ENCODE assay signal across 10 mouse cellular contexts in genomic region chr9:55139958-55140357, GRCm38 (mm10). TPM values are rescaled to one million over a fixed set of nuclear protein-coding genes. Genes with fewer than 3 reads are reported as not detected.
A peak's percentile ranks its signal among the peaks of the same experiment; 100 is the strongest.
DNase-seq lines count a peak whose midpoint lies in the region; ATAC-seq and TF ChIP-seq lines count a peak whose summit lies in the region.
"Had no signal": no experiment of that assay in that cellular context is flagged by ENCODE, and none has a peak within 500 bp of the region (broad histone marks: within the 10 kb centered on the region; RNA-seq: fewer than 3 reads in every experiment).

No protein-coding gene starts in this region.

- DNase-seq in adrenal gland, adult 2 months, result peak; percentile 30
- DNase-seq in adrenal gland, adult 8-10 months, result no peak
- DNase-seq in heart, adult 11 months, result no peak
- peak; percentile 47 for DNase-seq in midbrain, postnatal 0 days (ENCODE audit: low spot score)
- peak; percentile 22 for DNase-seq in stomach, postnatal 0 days (ENCODE audit: low spot score)
- DNase-seq in thymus, adult 18-20 months, result no peak
- DNase-seq: cerebellum, adult 11-12 months had no signal

- peaks cover 8% of the 10 kb centered on the region; the same call in 1 of the 2 replicates for H3K4me1 ChIP-seq in heart, embryonic 16.5 days (ENCODE audit: control insufficient read depth, insufficient read depth, low read length)
- H3K4me1 ChIP-seq in midbrain, postnatal 0 days (ENCODE audit: insufficient read depth, low read length), result no peaks in the 10 kb centered on the region
- H3K4me1 ChIP-seq in midbrain, embryonic 13.5 days (replicated peaks), result no peaks in the 10 kb centered on the region
- H3K4me1 ChIP-seq in stomach, postnatal 0 days (replicated peaks; ENCODE audit: control insufficient read depth, insufficient read depth), result no peaks in the 10 kb centered on the region

- 47% methylated on average over 5 of the region's 5 CpGs for WGBS in heart, embryonic 16.5 days
- 64% methylated on average over 5 of the region's 5 CpGs for WGBS in midbrain, postnatal 0 days
- WGBS in midbrain, embryonic 13.5 days, result 77% methylated on average over 5 of the region's 5 CpGs
- 37% methylated on average over 5 of the region's 5 CpGs for WGBS in stomach, postnatal 0 days

- peak; percentile 36 for TF ChIP-seq CTCF in midbrain, postnatal 0 days (IDR thresholded peaks at IDR 0.05)
- TF ChIP-seq CTCF in stomach, postnatal 0 days (IDR thresholded peaks at IDR 0.05; ENCODE audit: low read depth), result peak; percentile 60

- H3K4me2 ChIP-seq in heart, embryonic 16.5 days (ENCODE audit: low read depth, low read length), result no peak overlapping the region
- H3K4me2 ChIP-seq in midbrain, postnatal 0 days (ENCODE audit: low read depth, low read length, poor library complexity, severe bottlenecking), result no peak overlapping the region
- no peak overlapping the region for H3K4me2 ChIP-seq in midbrain, embryonic 13.5 days (replicated peaks)
- H3K4me2 ChIP-seq in stomach, postnatal 0 days (replicated peaks; ENCODE audit: low read depth), result no peak overlapping the region

- 0 out of 2 replicates have a peak, but pooled peaks have one; percentile 49 for ATAC-seq in heart, embryonic 16.5 days (replicated peaks; ENCODE audit: extremely low read depth, insufficient read depth, low FRiP score)
- no peak for ATAC-seq in midbrain, postnatal 0 days (ENCODE audit: low FRiP score)
- ATAC-seq in midbrain, embryonic 13.5 days, result no peak
- no peak for ATAC-seq in stomach, postnatal 0 days (ENCODE audit: low FRiP score, low TSS enrichment)

- no peaks in the 10 kb centered on the region for H3K27me3 ChIP-seq in heart, embryonic 16.5 days (ENCODE audit: control insufficient read depth, insufficient read depth, low read length)
- no peaks in the 10 kb centered on the region for H3K27me3 ChIP-seq in midbrain, postnatal 0 days (ENCODE audit: insufficient read depth, low read length)
- no peaks in the 10 kb centered on the region for H3K27me3 ChIP-seq in midbrain, embryonic 13.5 days
- H3K27me3 ChIP-seq in stomach, postnatal 0 days (ENCODE audit: control insufficient read depth, insufficient read depth, low read length), result no peaks in the 10 kb centered on the region

- no peak overlapping the region for H3K9ac ChIP-seq in heart, embryonic 16.5 days (ENCODE audit: low read length)
- no peak overlapping the region for H3K9ac ChIP-seq in midbrain, postnatal 0 days (replicated peaks; ENCODE audit: low read length, poor library complexity, severe bottlenecking)
- no peak overlapping the region for H3K9ac ChIP-seq in midbrain, embryonic 13.5 days (replicated peaks)
- no peak overlapping the region for H3K9ac ChIP-seq in stomach, postnatal 0 days (ENCODE audit: low read length)
- H3K9ac ChIP-seq: liver, embryonic 14.5 days had no signal

- no peak for TF ChIP-seq EP300 in stomach, postnatal 0 days (optimal IDR thresholded peaks at IDR 0.05)

- no peaks in the 10 kb centered on the region for H3K36me3 ChIP-seq in heart, embryonic 16.5 days (ENCODE audit: control insufficient read depth, insufficient read depth)
- no peaks in the 10 kb centered on the region for H3K36me3 ChIP-seq in midbrain, postnatal 0 days (ENCODE audit: insufficient read depth, low read length)
- no peaks in the 10 kb centered on the region for H3K36me3 ChIP-seq in midbrain, embryonic 13.5 days
- H3K36me3 ChIP-seq in stomach, postnatal 0 days (ENCODE audit: control insufficient read depth, insufficient read depth, low read length), result no peaks in the 10 kb centered on the region

- no peak overlapping the region for H3K27ac ChIP-seq in heart, embryonic 16.5 days (ENCODE audit: low read length)
- no peak overlapping the region for H3K27ac ChIP-seq in midbrain, postnatal 0 days (ENCODE audit: low read depth, low read length)
- H3K27ac ChIP-seq in midbrain, embryonic 13.5 days, result no peak overlapping the region
- H3K27ac ChIP-seq in stomach, postnatal 0 days (replicated peaks), result no peak overlapping the region
- H3K27ac ChIP-seq: liver, embryonic 14.5 days had no signal

- H3K9me3 ChIP-seq in heart, embryonic 16.5 days (replicated peaks; ENCODE audit: control insufficient read depth, low read length), result no peaks in the 10 kb centered on the region
- no peaks in the 10 kb centered on the region for H3K9me3 ChIP-seq in midbrain, postnatal 0 days (ENCODE audit: low read length)
- no peaks in the 10 kb centered on the region for H3K9me3 ChIP-seq in midbrain, embryonic 13.5 days
- H3K9me3 ChIP-seq in stomach, postnatal 0 days (ENCODE audit: control insufficient read depth, low read length), result no peaks in the 10 kb centered on the region

- H3K4me3 ChIP-seq in heart, embryonic 16.5 days (ENCODE audit: low read length), result no peak overlapping the region
- no peak overlapping the region for H3K4me3 ChIP-seq in midbrain, postnatal 0 days (ENCODE audit: low read depth, low read length)
- H3K4me3 ChIP-seq in midbrain, embryonic 13.5 days (replicated peaks), result no peak overlapping the region
- H3K4me3 ChIP-seq in stomach, postnatal 0 days (ENCODE audit: low read depth, low read length), result no peak overlapping the region

RNA-seq across cellular contexts. Expression of gene Ube2q2, which starts 8.7 kb away (rescaled TPM):
- 10 to 100 TPM; 52.7 to 62.9 TPM for total RNA-seq in adrenal gland, adult 2 months (2021)
- 28.8 and 35.3 TPM in 2 replicates for polyA plus RNA-seq in adrenal gland, adult 2 months (2012; rRNA removed)
- total RNA-seq in adrenal gland, adult 8-10 months (2022), result 10 to 100 TPM; 50.3 to 60.9 (median 52.8) TPM
- 21.2 and 28.8 TPM in 2 replicates for polyA plus RNA-seq in heart, embryonic 16.5 days (2015; fragmentation: Nextera tagmentation; extraction: Ambion mirVana)
- total RNA-seq in midbrain, postnatal 0 days (2014; rRNA removed), result 28.1 and 36.3 TPM in 2 replicates
- 33.5 and 34.5 TPM in 2 replicates for polyA plus RNA-seq in midbrain, postnatal 0 days (2015; fragmentation: Nextera tagmentation; extraction: Ambion mirVana)
- polyA plus RNA-seq in midbrain, embryonic 13.5 days (2015; fragmentation: Nextera tagmentation; extraction: Ambion mirVana), result 32.2 and 38.7 TPM in 2 replicates
- 22.5 and 22.8 TPM in 2 replicates for polyA plus RNA-seq in stomach, postnatal 0 days (2015; fragmentation: Nextera tagmentation; extraction: Ambion mirVana)

Comparison
In these comparisons a context has a peak if more than half of its experiments do, and no peak if none do; other contexts are left out.
1. DNase-seq: peak in adrenal gland, adult 2 months (single experiment), midbrain, postnatal 0 days (single experiment) and stomach, postnatal 0 days (single experiment); none in adrenal gland, adult 8-10 months (single experiment), heart, adult 11 months (single experiment) and thymus, adult 18-20 months (0 of 2).